Mouse (Mus musculus) MEL (cell line): ENCODE data around the gene Hcn3. TPM values are rescaled to one million over a fixed set of nuclear protein-coding genes. Genes with fewer than 3 reads are reported as not detected.

Source experiments
- DNase-seq: peaks from one replicate; pipeline ENCODE4 v3.0.0; 2011; ENCODE audit warnings: low read depth, low spot score
- H3K27ac ChIP-seq: 2 replicates; pipeline ENCODE4 v1.5.1; 2012; ENCODE audit warnings: low read depth, mild to moderate bottlenecking, control low read depth, low read length, moderate library complexity; ENCODE audit not compliant: control insufficient read depth
- H3K27me3 ChIP-seq, 2 experiments: fragments of 150-350 bp in 1 of 2; sonication (generic) in 1 of 2; 2 replicates each; pipeline ENCODE4 v1.6.1; 2012; ENCODE audit warnings: low read length in 2 of 2, mild to moderate bottlenecking in 2 of 2, improper control_type of control experiment in 1 of 2, moderate library complexity in 1 of 2; ENCODE audit not compliant: insufficient read depth in 2 of 2, control insufficient read depth in 1 of 2
- H3K36me3 ChIP-seq, 2 experiments: 2 replicates each; pipeline ENCODE4 v1.6.1; 2012 to 2014; ENCODE audit warnings: low read length in 2 of 2, improper control_type of control experiment in 1 of 2, inconsistent platforms in 1 of 2, mild to moderate bottlenecking in 1 of 2; ENCODE audit not compliant: insufficient read depth in 2 of 2, control insufficient read depth in 1 of 2
- H3K4me1 ChIP-seq, 2 experiments: fragments of 150-350 bp in 1 of 2; sonication (generic) in 1 of 2; 2 replicates each; pipeline ENCODE4 v1.6.1; 2012; ENCODE audit warnings: low read length in 2 of 2, improper control_type of control experiment in 1 of 2, mild to moderate bottlenecking in 1 of 2; ENCODE audit not compliant: insufficient read depth in 2 of 2, control insufficient read depth in 1 of 2
- H3K4me3 ChIP-seq, 2 experiments: fragments of 150-350 bp in 1 of 2; sonication (generic) in 1 of 2; 2 replicates each; pipeline ENCODE4 v1.5.1; 2012; ENCODE audit warnings: low read depth in 2 of 2, low read length in 2 of 2, mild to moderate bottlenecking in 2 of 2, moderate library complexity in 2 of 2, control low read depth in 1 of 2, improper control_type of control experiment in 1 of 2; ENCODE audit not compliant: control insufficient read depth in 1 of 2, insufficient read depth in 1 of 2
- H3K79me2 ChIP-seq: 2 replicates; pipeline ENCODE4 v1.6.1; 2012; ENCODE audit warnings: mild to moderate bottlenecking, low read length, moderate library complexity; ENCODE audit not compliant: control insufficient read depth, poor library complexity, insufficient read depth
- H3K9ac ChIP-seq: 2 replicates; pipeline ENCODE4 v1.6.1; 2012; ENCODE audit warnings: low read depth, mild to moderate bottlenecking, control low read depth, low read length, moderate library complexity; ENCODE audit not compliant: control insufficient read depth, poor library complexity, severe bottlenecking
- H3K9me3 ChIP-seq: fragments of 150-350 bp; sonication (generic); replicated peaks from 2 replicates; pipeline ENCODE4 v1.6.1; 2012; ENCODE audit warnings: mild to moderate bottlenecking, low read length, improper control_type of control experiment, moderate library complexity; ENCODE audit not compliant: insufficient read depth
- BHLHE40 ChIP-seq: IDR thresholded peaks from 2 replicates; pipeline ENCODE4 v1.6.1; 2012; ENCODE audit warnings: low read depth, mild to moderate bottlenecking, inconsistent platforms, low read length, improper control_type of control experiment, borderline replicate concordance
- CHD2 ChIP-seq: IDR thresholded peaks from 2 replicates; pipeline ENCODE4 v1.6.1; 2011; ENCODE audit warnings: low read length, improper control_type of control experiment
- EP300 ChIP-seq, 2 experiments: IDR thresholded peaks; 2 replicates each; pipeline ENCODE4 v1.6.1; 2011; ENCODE audit warnings: improper control_type of control experiment in 2 of 2, low read length in 2 of 2, low read depth in 1 of 2, mild to moderate bottlenecking in 1 of 2
- HCFC1 ChIP-seq: IDR thresholded peaks from 2 replicates; pipeline ENCODE4 v1.6.1; 2012; ENCODE audit warnings: low read depth, mild to moderate bottlenecking, inconsistent platforms, low read length, improper control_type of control experiment, moderate library complexity
- JUND ChIP-seq: IDR thresholded peaks from 2 replicates; pipeline ENCODE4 v1.6.1; 2011; ENCODE audit warnings: low read depth, mild to moderate bottlenecking, improper control_type of control experiment, low read length
- MAX ChIP-seq: IDR thresholded peaks from 2 replicates; pipeline ENCODE4 v1.6.1; 2011; ENCODE audit warnings: low read length, improper control_type of control experiment
- MXI1 ChIP-seq: IDR thresholded peaks from 2 replicates; pipeline ENCODE4 v1.6.1; 2011; ENCODE audit warnings: mild to moderate bottlenecking, low read depth, low read length, improper control_type of control experiment
- POLR2A ChIP-seq, 2 experiments: IDR thresholded peaks; 2 replicates each; pipeline ENCODE4 v1.6.1; 2011 to 2012; ENCODE audit warnings: low read length in 2 of 2, mild to moderate bottlenecking in 2 of 2, control low read depth in 1 of 2, improper control_type of control experiment in 1 of 2, low read depth in 1 of 2, moderate library complexity in 1 of 2; ENCODE audit not compliant: control insufficient read depth in 1 of 2, insufficient read depth in 1 of 2, poor library complexity in 1 of 2
- TBP ChIP-seq: IDR thresholded peaks from 2 replicates; pipeline ENCODE4 v1.8.0; 2011; ENCODE audit warnings: low read depth, low read length, improper control_type of control experiment
- USF1 ChIP-seq: IDR thresholded peaks from 2 replicates; pipeline ENCODE4 v1.6.1; 2014; ENCODE audit warnings: low read depth, mild to moderate bottlenecking, inconsistent platforms, low read length, improper control_type of control experiment, moderate library complexity
- ZC3H11A ChIP-seq: IDR thresholded peaks from 2 replicates; pipeline ENCODE4 v1.6.1; 2012; ENCODE audit warnings: low read depth, mild to moderate bottlenecking, inconsistent platforms, low read length, improper control_type of control experiment
- ZKSCAN1 ChIP-seq: IDR thresholded peaks from 2 replicates; pipeline ENCODE4 v1.6.1; 2012; ENCODE audit warnings: low read depth, mild to moderate bottlenecking, inconsistent platforms, low read length, improper control_type of control experiment, moderate library complexity
- ZMIZ1 ChIP-seq: IDR thresholded peaks from 2 replicates; pipeline ENCODE4 v1.6.1; 2012; ENCODE audit warnings: low read depth, mild to moderate bottlenecking, inconsistent platforms, low read length, improper control_type of control experiment, moderate library complexity
- polyA plus RNA-seq, 2 experiments: library from polyadenylated mRNA; stranded (reverse) in 1 of 2; unstranded in 1 of 2; fragments of >175 nt in 1 of 2; fragments of >200 nt in 1 of 2; gene quantifications; 2 replicates each; pipeline versions ENCODE4 v1.2.1 to v1.2.4; 2012; ENCODE audit warnings: low replicate concordance in 2 of 2, low read depth in 1 of 2; ENCODE audit not compliant: insufficient read length in 2 of 2, insufficient read depth in 1 of 2, missing spikeins in 1 of 2
- total RNA-seq: library from RNA; depleted of rRNA; stranded (reverse); fragments of 300-350 nt; gene quantifications from 2 replicates; pipeline ENCODE4 v1.2.3, GENCODE M21; 2012; rRNA removed

The Hcn3 gene
- total and polyA plus RNA-seq, 3 experiments: 4.0 to 7.4 TPM; not detected in 1

DNA sequence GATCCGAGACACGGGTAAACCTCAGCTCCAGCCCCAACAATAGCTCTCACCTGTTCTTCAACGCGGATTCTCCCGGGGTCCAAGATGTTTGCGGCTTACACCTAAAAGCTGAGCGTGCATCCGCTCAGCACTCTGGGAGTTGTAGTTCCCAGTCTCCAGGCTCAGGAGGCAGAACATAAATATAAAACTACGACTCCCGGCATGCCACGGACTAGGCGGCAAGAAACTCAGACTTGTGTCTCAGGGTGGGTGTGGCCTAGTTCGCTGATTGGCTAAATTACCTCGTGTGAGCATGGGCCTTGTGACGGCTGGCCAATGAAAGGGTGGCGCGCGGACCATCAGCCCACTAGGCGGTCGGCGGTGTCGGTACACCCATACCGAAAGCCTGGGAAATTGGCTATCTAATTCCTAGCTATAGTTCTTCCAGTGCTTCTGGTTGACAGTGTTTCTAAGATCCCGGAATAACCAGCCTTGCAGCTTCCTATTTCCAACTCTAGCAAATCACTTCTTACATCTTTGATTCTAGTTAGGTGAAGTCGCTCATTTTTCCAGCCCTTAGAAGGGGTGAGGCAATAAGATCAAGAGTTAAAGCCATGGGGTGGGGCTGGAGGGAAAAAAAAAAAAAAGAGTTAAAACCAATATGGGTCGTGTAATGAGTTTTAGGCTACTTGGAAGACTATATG is 58.0 kb downstream of the Hcn3 start, which contains the start of gene Fdps (continued):
- TF ChIP-seq EP300 (IDR thresholded peaks at IDR 0.05; ENCODE audit: low read depth in 1 of 2, low read length in 2 of 2): no peak
- TF ChIP-seq TBP: peak; percentile 76
- TF ChIP-seq HCFC1: peak; percentile 96
- TF ChIP-seq, all 39 proteins: peak for 19

DNA sequence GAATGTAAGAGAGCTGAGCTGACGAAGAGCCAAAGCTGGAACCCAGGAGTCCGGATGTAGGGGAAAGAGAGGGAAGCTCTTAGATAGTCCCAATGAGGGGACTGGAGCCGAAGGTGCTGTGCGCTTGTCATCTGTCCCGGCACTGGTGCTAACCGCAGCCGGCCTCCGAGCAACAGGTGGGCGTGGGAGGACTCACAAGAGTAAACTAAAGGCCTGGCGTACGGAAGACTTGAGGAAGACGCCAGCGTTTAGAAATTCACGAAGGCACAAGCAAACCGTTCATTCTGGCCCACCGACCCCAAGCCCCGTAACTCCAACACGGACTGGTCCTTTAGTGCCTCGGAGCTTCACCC is 58.6 kb downstream of the Hcn3 start:
- no peak for DNase-seq
- peaks cover 0 to 11% of the 10 kb centered on the region in 2 experiments; a peak in 3 of 4 replicates for H3K36me3 ChIP-seq
- H3K27ac ChIP-seq: peak overlapping the region; percentile 42
- H3K4me1 ChIP-seq: peaks cover 2 to 6% of the 10 kb centered on the region in 2 experiments; a peak in 2 of 4 replicates
- TF ChIP-seq MAX (peak; percentile 7; the same call in 1 of the 2 replicates), ZMIZ1 (0 out of 2 replicates have a peak, but pooled peaks have one; percentile 60), BHLHE40 (no peak), POLR2A (IDR thresholded peaks at IDR 0.05; ENCODE audit: control insufficient read depth in 1 of 2, insufficient read depth in 1 of 2, low read depth in 1 of 2, low read length in 2 of 2, poor library complexity in 1 of 2) (0 out of 4 replicates have a peak, but pooled peaks of 1 of the 2 experiments have one; percentile 0)
- H3K79me2 ChIP-seq: peaks cover 10% of the 10 kb centered on the region
- no peaks in the 10 kb centered on the region for H3K9me3 ChIP-seq
- peak overlapping the region; percentile 54 to 80 for H3K4me3 ChIP-seq
- peak overlapping the region; percentile 70 for H3K9ac ChIP-seq
- no peaks in the 10 kb centered on the region for H3K27me3 ChIP-seq

DNA sequence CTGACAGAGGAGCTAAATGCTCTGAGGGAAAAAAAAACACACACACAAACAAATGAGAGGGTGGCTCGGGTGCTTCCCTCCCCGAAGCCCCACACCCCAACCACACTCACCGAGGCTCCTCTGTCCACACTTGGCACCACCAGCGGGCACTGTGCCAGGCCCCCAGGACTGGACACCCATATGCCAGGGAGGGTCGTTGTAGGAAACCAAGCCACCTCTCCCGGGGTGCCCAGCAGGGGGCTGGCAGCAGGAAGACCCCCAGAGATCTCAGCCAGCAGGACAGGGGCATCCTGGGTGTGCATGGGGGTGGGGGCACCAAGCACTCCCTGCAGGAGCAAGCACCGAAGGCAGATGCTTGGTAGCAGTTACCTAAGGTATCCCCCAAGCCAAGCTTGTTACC is 59.2 kb downstream of the Hcn3 start, which contains the start of gene Gm43738:
TSS of gene Gm43738 (minus strand) at position 289 of the 400 bp plus-strand sequence.
- Histone ChIP-seq H3K4me1 (peaks cover 2 to 6% of the 10 kb centered on the region in 2 experiments; a peak in 2 of 4 replicates), H3K27me3 (no peaks in the 10 kb centered on the region), H3K36me3 (peaks cover 0 to 11% of the 10 kb centered on the region in 2 experiments; a peak in 3 of 4 replicates), H3K9me3 (no peaks in the 10 kb centered on the region), H3K79me2 (peaks cover 10% of the 10 kb centered on the region), H3K27ac (peak within 1 kb of the TSS; percentile 42)
- TF ChIP-seq CHD2: no peak
- no peak for TF ChIP-seq ZC3H11A
- no peak for TF ChIP-seq JUND
- TF ChIP-seq MXI1: no peak
- no peak for TF ChIP-seq ZKSCAN1
- TF ChIP-seq USF1: no peak
- TF ChIP-seq, all 39 proteins: peak for 0
- DNase-seq: no peak
- H3K9ac ChIP-seq: peak within 1 kb of the TSS; percentile 70
- peak within 1 kb of the TSS; percentile 54 to 80 for H3K4me3 ChIP-seq

Other genes with a start within 250 kb of the Hcn3 start
- 70.6 and 82.6 TPM in 2 replicates for gene Msto1, start 246.2 kb downstream of the Hcn3 start, total RNA-seq
- gene Msto1, start 246.2 kb downstream of the Hcn3 start, polyA plus RNA-seq: 100 to 1,000 TPM in 1 of 2 experiments, not detected in 1; 101 TPM
- 9.6 and 10.3 TPM in 2 replicates for gene Ash1l, start 209.6 kb downstream of the Hcn3 start, total RNA-seq
- 10 to 100 TPM; 12.8 to 22.2 TPM for gene Ash1l, start 209.6 kb downstream of the Hcn3 start, polyA plus RNA-seq
- 192 and 247 TPM in 2 replicates for gene Dap3, start 209.0 kb downstream of the Hcn3 start, total RNA-seq
- gene Dap3, start 209.0 kb downstream of the Hcn3 start, polyA plus RNA-seq: 100 to 1,000 TPM in 1 of 2 experiments, not detected in 1; 293 TPM
- 32.2 and 40.8 TPM in 2 replicates for gene Rusc1, start 66.9 kb downstream of the Hcn3 start, total RNA-seq
- gene Rusc1, start 66.9 kb downstream of the Hcn3 start, polyA plus RNA-seq: 10 to 100 TPM in 1 of 2 experiments, not detected in 1; 58.9 TPM
- gene Gm43738, start 59.1 kb downstream of the Hcn3 start, total RNA-seq: not detected in 2 replicates
- gene Gm43738, start 59.1 kb downstream of the Hcn3 start, polyA plus RNA-seq: not detected
- gene Fdps, start 58.2 kb downstream of the Hcn3 start, total RNA-seq: 239 and 267 TPM in 2 replicates
- 100 to 1,000 TPM in 1 of 2 experiments, not detected in 1; 226 TPM for gene Fdps, start 58.2 kb downstream of the Hcn3 start, polyA plus RNA-seq
- gene Pklr, start 24.1 kb downstream of the Hcn3 start, total RNA-seq: 41.1 and 53.2 TPM in 2 replicates
- gene Pklr, start 24.1 kb downstream of the Hcn3 start, polyA plus RNA-seq: 100 to 1,000 TPM; 133 to 185 TPM
- 27.5 and 28.2 TPM in 2 replicates for gene Clk2, start 4.6 kb upstream of the Hcn3 start, total RNA-seq
- 100 to 1,000 TPM in 1 of 2 experiments, 10 to 100 TPM in 1; 83.6 to 138 TPM for gene Clk2, start 4.6 kb upstream of the Hcn3 start, polyA plus RNA-seq
- gene Scamp3, start 17.3 kb upstream of the Hcn3 start, total RNA-seq: 78.1 and 101 TPM in 2 replicates
- 100 to 1,000 TPM in 1 of 2 experiments, not detected in 1; 287 TPM for gene Scamp3, start 17.3 kb upstream of the Hcn3 start, polyA plus RNA-seq
- gene Fam189b, start 22.9 kb upstream of the Hcn3 start, total RNA-seq: 6.2 and 7.0 TPM in 2 replicates
- 10 to 100 TPM in 1 of 2 experiments, not detected in 1; 35.3 TPM for gene Fam189b, start 22.9 kb upstream of the Hcn3 start, polyA plus RNA-seq
- 42.8 and 49.1 TPM in 2 replicates for gene Gba, start 42.7 kb upstream of the Hcn3 start, total RNA-seq
- 10 to 100 TPM in 1 of 2 experiments, not detected in 1; 55.0 TPM for gene Gba, start 42.7 kb upstream of the Hcn3 start, polyA plus RNA-seq
- 1.8 and 3.4 TPM in 2 replicates for gene Thbs3, start 55.0 kb upstream of the Hcn3 start, total RNA-seq
- gene Thbs3, start 55.0 kb upstream of the Hcn3 start, polyA plus RNA-seq: 1 to 10 TPM in 1 of 2 experiments, not detected in 1; 4.9 TPM
- 312 and 314 TPM in 2 replicates for gene Mtx1, start 66.9 kb upstream of the Hcn3 start, total RNA-seq
- 100 to 1,000 TPM in 1 of 2 experiments, not detected in 1; 369 TPM for gene Mtx1, start 66.9 kb upstream of the Hcn3 start, polyA plus RNA-seq
- 0.04 and 0.13 TPM in 2 replicates for gene Muc1, start 68.9 kb upstream of the Hcn3 start, total RNA-seq
- 1 to 10 TPM in 1 of 2 experiments, not detected in 1; 1.1 TPM for gene Muc1, start 68.9 kb upstream of the Hcn3 start, polyA plus RNA-seq
- 171 and 180 TPM in 2 replicates for gene Krtcap2, start 85.8 kb upstream of the Hcn3 start, total RNA-seq
- gene Krtcap2, start 85.8 kb upstream of the Hcn3 start, polyA plus RNA-seq: 100 to 1,000 TPM in 1 of 2 experiments, not detected in 1; 497 TPM
- gene Trim46, start 86.1 kb upstream of the Hcn3 start, total RNA-seq: 2.4 and 3.3 TPM in 2 replicates
- 1 to 10 TPM in 1 of 2 experiments, not detected in 1; 7.7 TPM for gene Trim46, start 86.1 kb upstream of the Hcn3 start, polyA plus RNA-seq
- 246 and 271 TPM in 2 replicates for gene Dpm3, start 99.2 kb upstream of the Hcn3 start, total RNA-seq
- gene Dpm3, start 99.2 kb upstream of the Hcn3 start, polyA plus RNA-seq: 100 to 1,000 TPM in 1 of 2 experiments, not detected in 1; 237 TPM
- 17.2 and 22.5 TPM in 2 replicates for gene Slc50a1, start 110.4 kb upstream of the Hcn3 start, total RNA-seq
- gene Slc50a1, start 110.4 kb upstream of the Hcn3 start, polyA plus RNA-seq: 10 to 100 TPM in 1 of 2 experiments, not detected in 1; 45.9 TPM
- not detected in 2 replicates for gene Efna1, start 120.9 kb upstream of the Hcn3 start, total RNA-seq
- not detected for gene Efna1, start 120.9 kb upstream of the Hcn3 start, polyA plus RNA-seq
- 0.54 and 0.78 TPM in 2 replicates for gene Efna3, start 162.8 kb upstream of the Hcn3 start, total RNA-seq
- 1 to 10 TPM in 1 of 2 experiments, not detected in 1; 1.2 TPM for gene Efna3, start 162.8 kb upstream of the Hcn3 start, polyA plus RNA-seq
- 1.4 and 1.9 TPM in 2 replicates for gene Efna4, start 177.8 kb upstream of the Hcn3 start, total RNA-seq
- 1 to 10 TPM in 1 of 2 experiments, not detected in 1; 4.5 TPM for gene Efna4, start 177.8 kb upstream of the Hcn3 start, polyA plus RNA-seq
- 15.3 and 16.9 TPM in 2 replicates for gene Adam15, start 189.8 kb upstream of the Hcn3 start, total RNA-seq
- 10 to 100 TPM in 1 of 2 experiments, not detected in 1; 43.2 TPM for gene Adam15, start 189.8 kb upstream of the Hcn3 start, polyA plus RNA-seq
- gene Dcst2, start 201.8 kb upstream of the Hcn3 start, total RNA-seq: not detected in 2 replicates
- gene Dcst2, start 201.8 kb upstream of the Hcn3 start, polyA plus RNA-seq: under 1 TPM in 1 of 2 experiments, not detected in 1; 0.06 TPM
- gene Dcst1, start 205.1 kb upstream of the Hcn3 start, total RNA-seq: 0.08 TPM in 1 of 2 replicates, not detected in the other
- under 1 TPM in 1 of 2 experiments, not detected in 1; 0.29 TPM for gene Dcst1, start 205.1 kb upstream of the Hcn3 start, polyA plus RNA-seq
- 8.1 and 8.5 TPM in 2 replicates for gene Zbtb7b, start 234.6 kb upstream of the Hcn3 start, total RNA-seq
- gene Zbtb7b, start 234.6 kb upstream of the Hcn3 start, polyA plus RNA-seq: 10 to 100 TPM in 1 of 2 experiments, not detected in 1; 20.1 TPM
- gene Lenep, start 242.6 kb upstream of the Hcn3 start, total RNA-seq: not detected in 2 replicates
- not detected for gene Lenep, start 242.6 kb upstream of the Hcn3 start, polyA plus RNA-seq